Mouse (Mus musculus) lung, adult 2 months (tissue): ENCODE measurements around the gene Gm49601. TPM values are rescaled to one million over a fixed set of nuclear protein-coding genes. Genes with fewer than 3 reads are reported as not detected.

ENCODE experiments used
- DNase-seq: peaks from one replicate; pipeline ENCODE4 v3.0.0; 2022
- H3K4me1 ChIP-seq: fragments of 200-500 bp; 2 replicates; pipeline ENCODE4 v1.6.1; 2011; ENCODE audit warnings: low read length; ENCODE audit not compliant: control insufficient read depth, insufficient read depth
- H3K4me3 ChIP-seq: fragments of 200-500 bp; replicated peaks from 2 replicates; pipeline ENCODE3; 2011; ENCODE audit warnings: low read depth, mild to moderate bottlenecking, control low read depth, low read length; ENCODE audit errors: extremely low read depth
- CTCF ChIP-seq: fragments of 200-500 bp; IDR thresholded peaks from 2 replicates; pipeline ENCODE4 v1.5.1; 2011; ENCODE audit warnings: mild to moderate bottlenecking, low read length, control low read depth; ENCODE audit not compliant: insufficient read depth
- POLR2A ChIP-seq: fragments of 200-500 bp; IDR thresholded peaks from 2 replicates; pipeline ENCODE4 v1.6.1; 2011; ENCODE audit warnings: low read depth, mild to moderate bottlenecking, control low read depth, low read length, borderline replicate concordance; ENCODE audit errors: extremely low read depth
- WGBS: fragments of 180-500 bp; shearing (Covaris S2); methylation state at CpG from one replicate; pipeline ENCODE4 v1.1.7; 2018; 5-methylcytosine and 5-hydroxymethylcytosine counted together
- polyA plus RNA-seq: library from polyadenylated mRNA; depleted of rRNA; stranded (reverse); fragments of >200 nt; gene quantifications from 2 replicates; pipeline ENCODE4 v1.2.3, GENCODE M21; 2012

The Gm49601 gene
- polyA plus RNA-seq, 1 experiment: 9.4 TPM

DNA sequence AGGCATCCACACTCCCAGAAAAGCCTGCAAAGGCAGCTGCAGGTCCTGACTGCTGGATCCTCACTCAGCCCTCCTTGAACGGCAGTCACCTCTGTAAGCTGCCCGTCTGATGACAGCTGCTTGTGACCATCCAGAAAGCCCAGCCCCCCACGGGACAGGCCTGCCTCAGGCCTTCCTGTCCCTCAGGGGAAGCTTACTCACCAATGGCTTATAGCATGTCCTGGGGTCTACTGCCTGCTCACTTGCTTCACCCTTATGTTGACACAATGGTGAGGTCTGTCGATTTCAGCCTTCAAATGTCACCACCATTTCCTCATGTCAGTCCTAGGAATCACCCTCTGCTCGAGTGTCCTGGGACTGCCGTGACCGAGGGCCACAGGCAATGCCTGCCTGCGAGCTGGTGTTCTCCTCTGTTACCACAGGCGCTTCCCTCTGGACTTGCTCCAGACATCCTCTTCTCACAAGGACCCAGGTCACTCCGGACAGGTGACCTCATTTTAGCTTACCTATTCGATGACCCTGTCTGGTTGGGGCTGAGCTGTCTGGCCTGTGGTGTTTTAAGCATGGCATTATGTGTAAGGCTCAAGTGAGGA lies 17.3 kb upstream of the Gm49601 start:
- WGBS: 68% methylated on average over 11 of the region's 11 CpGs
- TF ChIP-seq POLR2A (no peak), CTCF (no peak)
- Histone ChIP-seq H3K4me1 (no peaks in the 10 kb centered on the region), H3K4me3 (no peak overlapping the region)
- DNase-seq: no peak

DNA sequence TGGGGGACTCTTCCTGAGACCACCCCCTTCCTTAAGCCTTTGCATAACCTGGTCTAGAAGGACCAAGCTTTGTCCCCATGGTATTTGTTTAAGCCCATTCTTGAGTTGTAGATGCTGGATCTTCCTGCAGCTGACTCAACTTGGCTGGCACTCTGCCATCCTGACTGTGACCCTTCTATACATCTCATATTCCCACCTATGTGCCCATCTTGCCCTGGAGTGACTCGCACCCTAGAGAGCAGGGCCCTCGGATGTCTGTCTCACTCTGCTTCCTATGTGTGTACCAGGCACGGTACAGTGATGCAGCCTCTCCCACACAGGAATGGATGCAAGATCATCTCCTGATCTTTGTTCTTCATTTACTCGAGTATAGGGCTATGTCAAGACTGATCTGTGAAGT lies 16.7 kb upstream of the Gm49601 start:
- no peak overlapping the region for H3K4me3 ChIP-seq
- H3K4me1 ChIP-seq: no peaks in the 10 kb centered on the region
- TF ChIP-seq POLR2A (no peak), CTCF (no peak)
- WGBS: 66% methylated on average over 4 of the region's 4 CpGs
- no peak for DNase-seq

DNA sequence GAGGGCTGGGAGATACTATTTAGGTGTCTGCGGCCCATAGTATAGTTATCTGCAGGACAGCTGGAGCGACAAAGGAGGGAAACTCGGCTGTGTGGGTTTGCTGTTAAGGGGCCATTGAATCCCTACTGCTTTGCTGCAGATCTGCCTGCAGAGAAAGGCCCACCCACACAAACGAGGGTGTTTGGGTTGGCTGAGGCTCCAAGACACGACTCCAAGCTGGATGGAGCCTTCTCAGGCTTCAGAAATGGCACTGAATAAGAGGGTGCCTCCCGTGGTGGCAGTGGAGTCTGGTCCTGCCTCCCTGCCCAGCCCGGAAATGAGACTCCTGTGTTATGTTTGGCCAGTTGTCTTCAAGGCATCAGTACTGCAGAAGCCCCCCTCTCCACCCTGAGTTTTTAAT lies 16.1 kb upstream of the Gm49601 start:
- Histone ChIP-seq H3K4me1 (no peaks in the 10 kb centered on the region), H3K4me3 (no peak overlapping the region)
- no peak for DNase-seq
- 48% methylated on average over 7 of the region's 7 CpGs for WGBS
- TF ChIP-seq POLR2A: no peak

DNA sequence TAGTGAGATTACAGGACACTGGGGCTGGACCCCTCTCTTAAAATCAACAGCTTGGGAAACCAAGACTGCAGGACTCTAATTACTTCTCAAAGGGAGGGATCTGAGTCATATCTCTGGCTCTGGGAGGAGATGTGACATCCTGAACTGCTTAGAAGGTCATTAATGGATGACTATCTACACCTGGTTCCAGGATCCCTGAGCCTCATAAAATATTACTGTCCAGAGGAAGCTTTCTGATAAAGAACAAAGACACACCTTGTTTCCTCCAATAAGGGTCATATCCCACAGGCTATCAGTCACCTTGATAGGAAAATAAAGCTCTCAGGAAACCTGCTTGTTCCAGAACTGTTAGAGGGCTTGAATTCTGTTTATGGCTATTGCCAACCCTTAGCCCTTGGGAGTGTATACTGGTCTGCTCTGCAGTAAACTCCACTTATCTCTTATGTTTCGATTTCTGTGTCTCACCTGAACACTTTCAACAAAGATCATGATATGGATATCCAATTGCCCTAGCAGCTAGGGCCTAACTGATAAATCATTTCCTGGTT lies 13.2 kb upstream of the Gm49601 start:
- Histone ChIP-seq H3K4me1 (no peaks in the 10 kb centered on the region), H3K4me3 (no peak overlapping the region)
- TF ChIP-seq CTCF (no peak), POLR2A (no peak)
- 78% methylated on average over 1 of the region's 1 CpGs for WGBS
- DNase-seq: no peak

DNA sequence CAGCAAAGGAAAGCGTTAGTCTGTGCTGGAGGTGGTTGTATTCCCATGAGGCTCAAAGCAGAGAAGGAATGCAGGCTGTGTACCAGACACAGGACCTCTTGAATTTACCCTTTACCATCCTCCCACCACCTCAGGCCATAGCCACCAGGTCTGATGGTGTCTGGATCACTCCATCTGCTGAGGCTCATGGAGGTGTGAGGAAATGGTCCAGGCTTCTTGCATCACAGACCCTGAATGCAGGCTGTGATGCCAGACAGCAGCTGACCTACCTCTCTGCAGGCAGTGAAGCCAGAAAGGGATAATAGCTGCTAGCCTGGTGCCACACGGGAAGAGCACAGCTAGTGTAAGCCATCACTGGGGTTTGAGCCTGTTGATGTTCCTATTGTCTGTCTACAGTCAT lies 12.2 kb upstream of the Gm49601 start:
- TF ChIP-seq POLR2A (no peak), CTCF (no peak)
- Histone ChIP-seq H3K4me3 (no peak overlapping the region), H3K4me1 (no peaks in the 10 kb centered on the region)
- no peak for DNase-seq
- 51% methylated on average over 2 of the region's 2 CpGs for WGBS

DNA sequence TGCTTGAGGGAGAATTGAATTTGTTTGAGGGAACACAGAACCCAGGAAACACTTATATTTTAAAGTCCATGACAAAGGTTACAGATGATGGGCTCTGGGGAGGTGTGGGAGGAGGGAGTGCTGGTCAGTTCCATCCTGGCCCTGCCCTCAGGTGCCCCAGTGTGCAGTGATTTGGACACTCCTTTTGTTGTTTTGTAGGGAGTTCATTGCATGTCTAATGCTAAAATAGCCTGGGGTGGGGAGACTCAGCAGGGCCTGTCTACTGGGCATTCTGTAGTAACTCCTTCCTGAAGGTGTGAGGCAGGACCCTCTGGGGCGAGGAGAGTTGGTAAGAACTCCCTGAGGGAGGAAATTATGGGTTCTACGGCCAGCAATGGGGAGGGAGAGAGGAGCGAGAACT lies 10.6 kb upstream of the Gm49601 start:
- TF ChIP-seq CTCF (no peak), POLR2A (no peak)
- DNase-seq: no peak
- H3K4me1 ChIP-seq: no peaks in the 10 kb centered on the region
- no peak overlapping the region for H3K4me3 ChIP-seq
- WGBS: 59% methylated on average over 3 of the region's 3 CpGs

DNA sequence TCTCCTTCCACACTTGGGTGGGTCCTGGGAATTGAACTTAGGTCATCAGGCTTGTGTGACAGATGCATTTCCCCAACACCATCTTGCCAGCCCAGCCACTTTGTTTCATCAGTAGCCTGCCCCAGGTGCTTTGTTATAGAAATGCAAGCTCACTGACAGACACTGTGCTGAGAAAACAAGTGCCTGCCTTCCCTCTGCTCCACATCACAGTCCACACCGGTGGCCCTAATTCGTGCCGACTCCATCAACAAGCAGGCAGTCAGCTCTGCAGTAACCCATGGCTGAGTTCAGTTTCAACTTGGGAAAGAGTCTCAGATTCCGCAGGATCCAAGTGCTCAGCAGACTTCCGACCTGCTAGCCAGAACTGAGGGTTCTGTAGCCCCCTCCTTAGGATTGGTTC lies 10.2 kb upstream of the Gm49601 start:
- H3K4me1 ChIP-seq: no peaks in the 10 kb centered on the region
- H3K4me3 ChIP-seq: no peak overlapping the region
- TF ChIP-seq CTCF (no peak), POLR2A (no peak)
- no peak for DNase-seq
- 86% methylated on average over 5 of the region's 5 CpGs for WGBS

DNA sequence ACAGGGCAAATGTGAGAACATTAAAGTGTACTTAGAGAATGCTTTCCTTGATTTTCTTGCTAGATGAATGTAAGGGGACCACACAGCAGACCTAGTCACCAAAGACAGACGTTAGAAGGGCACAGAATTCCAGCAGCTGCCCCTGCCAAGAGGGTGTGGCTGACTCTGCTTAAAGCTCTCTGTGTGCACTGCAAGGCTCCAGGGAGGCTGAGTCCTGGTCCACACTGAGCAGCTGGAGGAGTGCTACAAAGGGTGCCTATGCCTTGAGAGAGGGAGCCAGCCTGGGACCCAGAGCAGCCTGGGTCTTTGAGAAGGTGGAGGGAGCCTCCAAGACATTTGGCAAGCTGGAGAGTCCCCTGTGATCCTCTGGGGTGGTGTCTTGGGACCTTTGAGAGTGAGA lies 7.1 kb upstream of the Gm49601 start:
- DNase-seq: no peak
- no peaks in the 10 kb centered on the region for H3K4me1 ChIP-seq
- 13% methylated on average over 1 of the region's 1 CpGs for WGBS
- no peak overlapping the region for H3K4me3 ChIP-seq
- no peak for TF ChIP-seq CTCF
- no peak for TF ChIP-seq POLR2A

DNA sequence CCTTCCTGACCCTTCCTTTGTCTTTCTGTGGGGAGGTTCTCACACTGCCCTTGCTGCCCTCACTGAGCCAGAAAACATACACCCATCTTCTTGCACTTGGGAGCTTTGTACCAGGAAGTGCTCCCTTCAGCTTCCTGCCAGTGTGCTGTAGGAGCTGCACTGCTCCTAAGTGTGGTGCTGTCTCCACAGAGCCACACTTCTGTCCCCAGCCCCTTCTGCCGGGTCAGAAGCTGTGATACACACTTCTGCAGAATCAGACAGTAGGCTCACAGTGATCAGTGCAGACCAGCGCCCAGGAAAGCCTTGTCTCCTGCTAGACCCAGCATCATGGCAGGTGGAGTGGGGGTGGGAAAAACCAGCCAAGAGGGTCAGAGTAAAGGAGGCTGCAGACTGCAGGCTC lies 6.6 kb upstream of the Gm49601 start:
- no peaks in the 10 kb centered on the region for H3K4me1 ChIP-seq
- TF ChIP-seq POLR2A (no peak), CTCF (no peak)
- no peak overlapping the region for H3K4me3 ChIP-seq
- 64% methylated on average over 2 of the region's 2 CpGs for WGBS
- DNase-seq: no peak

DNA sequence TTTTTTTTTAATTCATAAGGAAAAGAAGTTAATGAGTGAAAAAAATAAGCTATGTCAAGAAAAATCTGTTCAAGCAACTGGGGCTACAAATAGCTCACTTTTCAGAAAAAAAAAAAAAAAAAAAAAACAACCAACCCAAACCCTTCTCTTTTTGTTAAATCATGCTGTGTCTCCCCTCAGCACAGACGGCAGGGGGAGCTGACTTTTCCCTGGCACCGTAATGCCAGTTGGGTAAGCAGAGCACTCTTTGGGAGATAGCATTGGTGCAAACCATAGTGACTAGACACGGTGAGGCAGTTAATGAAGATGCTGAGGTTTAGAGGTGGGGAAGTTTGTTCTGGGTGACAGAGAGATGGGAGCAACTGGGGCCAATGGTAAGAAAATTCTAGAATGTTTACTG lies 5.8 kb upstream of the Gm49601 start:
- Histone ChIP-seq H3K4me3 (no peak overlapping the region), H3K4me1 (no peaks in the 10 kb centered on the region)
- WGBS: 42% methylated on average over 3 of the region's 3 CpGs
- DNase-seq: no peak
- TF ChIP-seq POLR2A (no peak), CTCF (no peak)
